Mouse (Mus musculus) MEL (cell line): ENCODE measurements around the gene Ryr3. TPM values are rescaled to one million over a fixed set of nuclear protein-coding genes. Genes with fewer than 3 reads are reported as not detected.

Experiments
- DNase-seq: peaks from one replicate; pipeline ENCODE4 v3.0.0; 2011; ENCODE audit warnings: low read depth, low spot score
- H3K27ac ChIP-seq: 2 replicates; pipeline ENCODE4 v1.5.1; 2012; ENCODE audit warnings: low read depth, mild to moderate bottlenecking, control low read depth, low read length, moderate library complexity; ENCODE audit not compliant: control insufficient read depth
- H3K27me3 ChIP-seq, 2 experiments: fragments of 150-350 bp in 1 of 2; sonication (generic) in 1 of 2; 2 replicates each; pipeline ENCODE4 v1.6.1; 2012; ENCODE audit warnings: low read length in 2 of 2, mild to moderate bottlenecking in 2 of 2, improper control_type of control experiment in 1 of 2, moderate library complexity in 1 of 2; ENCODE audit not compliant: insufficient read depth in 2 of 2, control insufficient read depth in 1 of 2
- H3K36me3 ChIP-seq, 2 experiments: 2 replicates each; pipeline ENCODE4 v1.6.1; 2012 to 2014; ENCODE audit warnings: low read length in 2 of 2, improper control_type of control experiment in 1 of 2, inconsistent platforms in 1 of 2, mild to moderate bottlenecking in 1 of 2; ENCODE audit not compliant: insufficient read depth in 2 of 2, control insufficient read depth in 1 of 2
- H3K4me1 ChIP-seq, 2 experiments: fragments of 150-350 bp in 1 of 2; sonication (generic) in 1 of 2; 2 replicates each; pipeline ENCODE4 v1.6.1; 2012; ENCODE audit warnings: low read length in 2 of 2, improper control_type of control experiment in 1 of 2, mild to moderate bottlenecking in 1 of 2; ENCODE audit not compliant: insufficient read depth in 2 of 2, control insufficient read depth in 1 of 2
- H3K4me3 ChIP-seq, 2 experiments: fragments of 150-350 bp in 1 of 2; sonication (generic) in 1 of 2; 2 replicates each; pipeline ENCODE4 v1.5.1; 2012; ENCODE audit warnings: low read depth in 2 of 2, low read length in 2 of 2, mild to moderate bottlenecking in 2 of 2, moderate library complexity in 2 of 2, control low read depth in 1 of 2, improper control_type of control experiment in 1 of 2; ENCODE audit not compliant: control insufficient read depth in 1 of 2, insufficient read depth in 1 of 2
- H3K79me2 ChIP-seq: 2 replicates; pipeline ENCODE4 v1.6.1; 2012; ENCODE audit warnings: mild to moderate bottlenecking, low read length, moderate library complexity; ENCODE audit not compliant: control insufficient read depth, poor library complexity, insufficient read depth
- H3K9ac ChIP-seq: 2 replicates; pipeline ENCODE4 v1.6.1; 2012; ENCODE audit warnings: low read depth, mild to moderate bottlenecking, control low read depth, low read length, moderate library complexity; ENCODE audit not compliant: control insufficient read depth, poor library complexity, severe bottlenecking
- H3K9me3 ChIP-seq: fragments of 150-350 bp; sonication (generic); replicated peaks from 2 replicates; pipeline ENCODE4 v1.6.1; 2012; ENCODE audit warnings: mild to moderate bottlenecking, low read length, improper control_type of control experiment, moderate library complexity; ENCODE audit not compliant: insufficient read depth
- BHLHE40 ChIP-seq: IDR thresholded peaks from 2 replicates; pipeline ENCODE4 v1.6.1; 2012; ENCODE audit warnings: low read depth, mild to moderate bottlenecking, inconsistent platforms, low read length, improper control_type of control experiment, borderline replicate concordance
- CHD2 ChIP-seq: IDR thresholded peaks from 2 replicates; pipeline ENCODE4 v1.6.1; 2011; ENCODE audit warnings: low read length, improper control_type of control experiment
- CTCF ChIP-seq, 3 experiments: IDR thresholded peaks in 2 of 3; conservative IDR thresholded peaks in 1 of 3; 2 replicates each; pipeline ENCODE4 v1.5.1; 2011 to 2012; ENCODE audit warnings: low read length in 3 of 3, low read depth in 2 of 3, mild to moderate bottlenecking in 2 of 3, improper control_type of control experiment in 1 of 3, inconsistent platforms in 1 of 3, mixed read lengths in 1 of 3, moderate library complexity in 1 of 3; ENCODE audit not compliant: control insufficient read depth in 1 of 3, insufficient read depth in 1 of 3, poor library complexity in 1 of 3, severe bottlenecking in 1 of 3
- E2F4 ChIP-seq: IDR thresholded peaks from 2 replicates; pipeline ENCODE4 v1.6.1; 2011; ENCODE audit warnings: low read depth, low read length, improper control_type of control experiment, borderline replicate concordance
- EP300 ChIP-seq, 2 experiments: IDR thresholded peaks; 2 replicates each; pipeline ENCODE4 v1.6.1; 2011; ENCODE audit warnings: improper control_type of control experiment in 2 of 2, low read length in 2 of 2, low read depth in 1 of 2, mild to moderate bottlenecking in 1 of 2
- ETS1 ChIP-seq: IDR thresholded peaks from 2 replicates; pipeline ENCODE4 v1.6.1; 2012; ENCODE audit warnings: low read depth, mild to moderate bottlenecking, inconsistent platforms, low read length, improper control_type of control experiment, moderate library complexity
- HCFC1 ChIP-seq: IDR thresholded peaks from 2 replicates; pipeline ENCODE4 v1.6.1; 2012; ENCODE audit warnings: low read depth, mild to moderate bottlenecking, inconsistent platforms, low read length, improper control_type of control experiment, moderate library complexity
- KAT2A ChIP-seq: conservative IDR thresholded peaks from 2 replicates; pipeline ENCODE4 v1.6.1; 2012; ENCODE audit warnings: low read depth, low read length, improper control_type of control experiment, inconsistent platforms
- MAX ChIP-seq: IDR thresholded peaks from 2 replicates; pipeline ENCODE4 v1.6.1; 2011; ENCODE audit warnings: low read length, improper control_type of control experiment
- MYB ChIP-seq: IDR thresholded peaks from 2 replicates; pipeline ENCODE4 v1.6.1; 2011; ENCODE audit warnings: mild to moderate bottlenecking, low read depth, low read length, improper control_type of control experiment
- MYC ChIP-seq: IDR thresholded peaks from 2 replicates; pipeline ENCODE4 v1.6.1; 2011; ENCODE audit warnings: low read depth, mild to moderate bottlenecking, low read length, improper control_type of control experiment, moderate library complexity
- NRF1 ChIP-seq: IDR thresholded peaks from 2 replicates; pipeline ENCODE4 v1.6.1; 2014; ENCODE audit warnings: low read depth, mild to moderate bottlenecking, inconsistent platforms, low read length, improper control_type of control experiment, moderate library complexity; ENCODE audit not compliant: poor library complexity, insufficient read depth, severe bottlenecking
- POLR2AphosphoS2 ChIP-seq: IDR thresholded peaks from 2 replicates; pipeline ENCODE4 v1.6.1; 2011; ENCODE audit warnings: low read length, improper control_type of control experiment
- POLR2AphosphoS5 ChIP-seq: IDR thresholded peaks from 2 replicates; pipeline ENCODE4 v1.6.1; 2012; ENCODE audit warnings: low read depth, borderline replicate concordance, mild to moderate bottlenecking, inconsistent platforms, low read length, moderate library complexity, mixed read lengths
- RAD21 ChIP-seq: IDR thresholded peaks from 2 replicates; pipeline ENCODE4 v1.6.1; 2011; ENCODE audit warnings: mild to moderate bottlenecking, low read depth, low read length, improper control_type of control experiment
- SMC3 ChIP-seq: IDR thresholded peaks from 2 replicates; pipeline ENCODE4 v1.6.1; 2011; ENCODE audit warnings: low read depth, low read length, improper control_type of control experiment
- TBP ChIP-seq: IDR thresholded peaks from 2 replicates; pipeline ENCODE4 v1.8.0; 2011; ENCODE audit warnings: low read depth, low read length, improper control_type of control experiment
- TCF12 ChIP-seq: IDR thresholded peaks from 2 replicates; pipeline ENCODE4 v1.6.1; 2014; ENCODE audit warnings: low read depth, mild to moderate bottlenecking, inconsistent platforms, low read length, improper control_type of control experiment, moderate library complexity
- UBTF ChIP-seq: IDR thresholded peaks from 2 replicates; pipeline ENCODE4 v1.6.1; 2012; ENCODE audit warnings: low read depth, mild to moderate bottlenecking, inconsistent platforms, low read length, improper control_type of control experiment, moderate library complexity, borderline replicate concordance; ENCODE audit not compliant: insufficient read depth
- USF2 ChIP-seq, 2 experiments: IDR thresholded peaks; 2 replicates each; pipeline ENCODE4 v1.6.1; 2011 to 2012; ENCODE audit warnings: improper control_type of control experiment in 2 of 2, low read length in 2 of 2, borderline replicate concordance in 1 of 2, inconsistent platforms in 1 of 2, low read depth in 1 of 2, mild to moderate bottlenecking in 1 of 2; ENCODE audit not compliant: insufficient read depth in 1 of 2
- ZC3H11A ChIP-seq: IDR thresholded peaks from 2 replicates; pipeline ENCODE4 v1.6.1; 2012; ENCODE audit warnings: low read depth, mild to moderate bottlenecking, inconsistent platforms, low read length, improper control_type of control experiment
- ZKSCAN1 ChIP-seq: IDR thresholded peaks from 2 replicates; pipeline ENCODE4 v1.6.1; 2012; ENCODE audit warnings: low read depth, mild to moderate bottlenecking, inconsistent platforms, low read length, improper control_type of control experiment, moderate library complexity
- ZMIZ1 ChIP-seq: IDR thresholded peaks from 2 replicates; pipeline ENCODE4 v1.6.1; 2012; ENCODE audit warnings: low read depth, mild to moderate bottlenecking, inconsistent platforms, low read length, improper control_type of control experiment, moderate library complexity
- polyA plus RNA-seq, 2 experiments: library from polyadenylated mRNA; stranded (reverse) in 1 of 2; unstranded in 1 of 2; fragments of >175 nt in 1 of 2; fragments of >200 nt in 1 of 2; gene quantifications; 2 replicates each; pipeline versions ENCODE4 v1.2.1 to v1.2.4; 2012; ENCODE audit warnings: low replicate concordance in 2 of 2, low read depth in 1 of 2; ENCODE audit not compliant: insufficient read length in 2 of 2, insufficient read depth in 1 of 2, missing spikeins in 1 of 2
- total RNA-seq: library from RNA; depleted of rRNA; stranded (reverse); fragments of 300-350 nt; gene quantifications from 2 replicates; pipeline ENCODE4 v1.2.3, GENCODE M21; 2012

Gene Ryr3
- total and polyA plus RNA-seq, 3 experiments, result 0.04 TPM; not detected in 2

DNA sequence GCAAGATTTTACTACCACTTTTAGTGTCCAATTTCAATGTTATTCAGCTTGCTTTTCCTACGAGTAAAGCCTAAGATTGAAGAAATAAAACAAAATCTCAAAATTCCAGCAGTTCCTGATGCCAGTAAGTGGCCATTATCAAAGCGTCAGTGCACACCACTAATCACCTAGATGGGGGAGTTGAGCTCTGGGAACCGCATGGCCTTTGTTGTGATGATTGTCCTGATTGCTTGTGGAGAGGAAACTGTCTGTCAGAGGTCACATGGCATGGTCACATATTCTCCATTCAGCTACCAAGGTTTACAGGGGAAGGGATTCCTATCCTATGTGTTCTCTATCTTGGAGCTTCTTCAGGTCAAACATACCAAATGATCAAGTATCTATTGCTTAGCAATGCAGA is 399.9 kb downstream of the Ryr3 start:
- H3K79me2 ChIP-seq, result no peaks in the 10 kb centered on the region
- no peaks in the 10 kb centered on the region for H3K27me3 ChIP-seq
- TF ChIP-seq NRF1, result no peak
- no peak for TF ChIP-seq ZC3H11A
- TF ChIP-seq E2F4, result no peak
- no peak for TF ChIP-seq POLR2AphosphoS5
- TF ChIP-seq ZKSCAN1, result no peak
- TF ChIP-seq TCF12, result no peak
- TF ChIP-seq POLR2AphosphoS2, result no peak
- TF ChIP-seq CHD2, result no peak
- TF ChIP-seq USF2 (IDR thresholded peaks at IDR 0.05; ENCODE audit: borderline replicate concordance in 1 of 2, insufficient read depth in 1 of 2, low read depth in 1 of 2, low read length in 2 of 2), result no peak
- TF ChIP-seq BHLHE40, result no peak
- TF ChIP-seq HCFC1, result no peak
- no peak overlapping the region for H3K4me3 ChIP-seq
- DNase-seq, result no peak
- no peaks in the 10 kb centered on the region for H3K4me1 ChIP-seq
- H3K36me3 ChIP-seq, result no peaks in the 10 kb centered on the region
- H3K27ac ChIP-seq, result no peak overlapping the region
- H3K9ac ChIP-seq, result no peak overlapping the region
- H3K9me3 ChIP-seq, result no peaks in the 10 kb centered on the region

GRCm38 (mm10) chr2:112815960-112816359 is 400.9 kb downstream of the Ryr3 start:
- no peak overlapping the region for H3K4me3 ChIP-seq
- H3K4me1 ChIP-seq, result no peaks in the 10 kb centered on the region
- no peak for DNase-seq
- no peaks in the 10 kb centered on the region for H3K79me2 ChIP-seq
- no peaks in the 10 kb centered on the region for H3K9me3 ChIP-seq
- no peaks in the 10 kb centered on the region for H3K36me3 ChIP-seq
- H3K9ac ChIP-seq, result no peak overlapping the region
- no peak for TF ChIP-seq ZMIZ1
- TF ChIP-seq BHLHE40, result no peak
- no peak for TF ChIP-seq SMC3
- TF ChIP-seq ZKSCAN1, result no peak
- no peak for TF ChIP-seq TBP
- no peak for TF ChIP-seq NRF1
- TF ChIP-seq MAX, result no peak
- TF ChIP-seq EP300 (IDR thresholded peaks at IDR 0.05; ENCODE audit: low read depth in 1 of 2, low read length in 2 of 2), result no peak
- no peak for TF ChIP-seq ETS1
- TF ChIP-seq ZC3H11A, result no peak
- no peak for TF ChIP-seq MYB
- TF ChIP-seq KAT2A, result no peak
- no peak for TF ChIP-seq HCFC1
- TF ChIP-seq CTCF (IDR thresholded peaks at IDR 0.05 in 2 of 3, conservative IDR thresholded peaks at IDR 0.05 in 1 of 3; ENCODE audit: control insufficient read depth in 1 of 3, insufficient read depth in 1 of 3, low read depth in 2 of 3, low read length in 3 of 3, poor library complexity in 1 of 3, severe bottlenecking in 1 of 3), result no peak
- TF ChIP-seq UBTF, result no peak
- no peak for TF ChIP-seq MYC
- TF ChIP-seq RAD21, result no peak
- TF ChIP-seq POLR2AphosphoS5, result no peak
- H3K27ac ChIP-seq, result no peak overlapping the region
- no peaks in the 10 kb centered on the region for H3K27me3 ChIP-seq
